Mouse (Mus musculus) myocyte (in vitro differentiated cells): ENCODE results near the gene Mfsd4b4. TPM values are rescaled to one million over a fixed set of nuclear protein-coding genes. Genes with fewer than 3 reads are reported as not detected.

Experiments
- H3K27me3 ChIP-seq: one replicate; pipeline ENCODE4 v1.6.1; 2011; ENCODE audit not compliant: control insufficient read depth, insufficient read depth, insufficient read length
- H3K36me3 ChIP-seq: one replicate; pipeline ENCODE4 v1.6.1; 2011; ENCODE audit not compliant: control insufficient read depth, insufficient read depth
- H3K4me2 ChIP-seq: one replicate; pipeline ENCODE4 v1.6.1; 2011; ENCODE audit warnings: low read depth, control low read depth
- H3K4me3 ChIP-seq: one replicate; pipeline ENCODE4 v1.5.1; 2011; ENCODE audit warnings: mild to moderate bottlenecking, control low read depth, moderate library complexity
- H3K79me2 ChIP-seq: one replicate; pipeline ENCODE4 v1.6.1; 2011; ENCODE audit not compliant: control insufficient read depth, insufficient read depth
- H3ac ChIP-seq: one replicate; pipeline ENCODE4 v1.6.1; 2011; ENCODE audit not compliant: control insufficient read depth, insufficient read length
- CEBPB ChIP-seq: IDR thresholded peaks from 2 replicates; pipeline ENCODE4 v1.6.1; 2011; ENCODE audit warnings: mild to moderate bottlenecking, moderate library complexity; ENCODE audit not compliant: poor library complexity, insufficient read depth, severe bottlenecking
- E2F4 ChIP-seq: IDR thresholded peaks from one replicate; pipeline ENCODE4 v1.6.1; 2011; ENCODE audit warnings: mild to moderate bottlenecking, control low read depth, moderate library complexity; ENCODE audit not compliant: insufficient read depth
- MAX ChIP-seq: IDR thresholded peaks from one replicate; pipeline ENCODE4 v1.6.1; 2011; ENCODE audit warnings: low read depth, mild to moderate bottlenecking, control low read depth
- MYOD1 ChIP-seq, 3 experiments: IDR thresholded peaks; one replicate each; pipeline ENCODE4 v1.6.1; 2011; ENCODE audit warnings: control low read depth in 2 of 3, low read depth in 2 of 3, mild to moderate bottlenecking in 2 of 3, moderate library complexity in 1 of 3; ENCODE audit not compliant: insufficient read length in 2 of 3, control insufficient read depth in 1 of 3
- MYOG ChIP-seq, 3 experiments: IDR thresholded peaks; one replicate each; pipeline ENCODE4 v1.6.1; 2011; ENCODE audit warnings: control low read depth in 2 of 3, low read depth in 2 of 3, mild to moderate bottlenecking in 2 of 3; ENCODE audit not compliant: insufficient read length in 2 of 3, control insufficient read depth in 1 of 3, insufficient read depth in 1 of 3
- POLR2A ChIP-seq: IDR thresholded peaks from one replicate; pipeline ENCODE4 v1.6.1; 2011; ENCODE audit warnings: low read depth, mild to moderate bottlenecking, control low read depth, moderate library complexity; ENCODE audit not compliant: insufficient read length
- POLR2AphosphoS2 ChIP-seq: IDR thresholded peaks from one replicate; pipeline ENCODE4 v1.6.1; 2011; ENCODE audit warnings: low read depth, control low read depth; ENCODE audit not compliant: insufficient read length
- REST ChIP-seq: IDR thresholded peaks from one replicate; pipeline ENCODE4 v1.6.1; 2011; ENCODE audit warnings: mild to moderate bottlenecking, control low read depth, moderate library complexity; ENCODE audit not compliant: insufficient read depth, insufficient read length
- SRF ChIP-seq: IDR thresholded peaks from one replicate; pipeline ENCODE4 v1.6.1; 2011; ENCODE audit warnings: low read depth; ENCODE audit not compliant: control insufficient read depth, insufficient read length
- TCF12 ChIP-seq: IDR thresholded peaks from one replicate; pipeline ENCODE4 v1.6.1; 2011; ENCODE audit warnings: mild to moderate bottlenecking, control low read depth; ENCODE audit not compliant: poor library complexity, insufficient read depth, severe bottlenecking
- TCF3 ChIP-seq: IDR thresholded peaks from one replicate; pipeline ENCODE4 v1.6.1; 2011; ENCODE audit warnings: low read depth, control low read depth; ENCODE audit not compliant: insufficient read length
- USF1 ChIP-seq: IDR thresholded peaks from one replicate; pipeline ENCODE4 v1.6.1; 2011; ENCODE audit warnings: low read depth, mild to moderate bottlenecking, control low read depth, moderate library complexity
- polyA plus RNA-seq: library from polyadenylated mRNA; unstranded; fragments of >200 nt; fragmentation: generic; extraction: Trizol; gene quantifications from one replicate; pipeline ENCODE4 v1.2.1, GENCODE M21; 2012; ENCODE audit warnings: missing spikeins

The Mfsd4b4 gene
- polyA plus RNA-seq, 1 experiment, result 1.1 TPM

DNA sequence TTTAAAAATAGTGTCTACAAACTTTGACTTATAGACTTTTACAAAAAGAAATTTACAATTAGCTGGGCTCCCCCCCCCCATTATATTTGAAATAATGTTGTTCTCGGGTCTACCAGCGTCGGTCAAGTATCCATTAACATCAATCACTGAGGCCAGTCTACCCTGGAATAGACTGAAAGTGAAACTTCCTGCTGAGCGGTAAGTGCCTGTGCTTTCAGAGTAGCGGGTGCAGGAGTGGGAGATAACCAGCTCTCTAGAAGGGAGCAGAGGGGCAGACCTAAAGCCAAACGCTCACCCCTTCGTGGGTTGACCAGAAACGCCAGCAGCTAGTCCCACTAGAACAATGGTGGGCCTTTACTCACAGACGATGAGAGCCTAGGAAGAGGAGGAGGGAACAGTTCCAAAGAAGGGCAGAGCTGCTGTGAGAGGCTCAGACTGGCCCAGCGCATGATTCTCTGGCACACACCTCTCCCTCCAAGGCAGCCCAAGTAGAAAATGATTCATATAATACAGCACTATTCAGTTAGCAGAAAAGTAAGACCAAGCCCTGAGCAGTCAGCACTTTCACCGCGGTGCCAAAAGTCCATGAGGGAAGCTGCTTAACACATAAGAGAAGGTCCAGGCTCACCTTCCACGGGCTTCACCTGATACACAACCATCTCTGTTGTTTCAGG lies 9.9 kb upstream of the Mfsd4b4 start:
- TF ChIP-seq POLR2A, result no peak
- no peak for TF ChIP-seq TCF12
- TF ChIP-seq MYOD1 (IDR thresholded peaks at IDR 0.05; ENCODE audit: control insufficient read depth in 1 of 3, insufficient read length in 2 of 3, low read depth in 2 of 3), result no peak
- TF ChIP-seq USF1, result no peak
- TF ChIP-seq E2F4, result no peak
- no peak for TF ChIP-seq TCF3
- TF ChIP-seq MYOG (IDR thresholded peaks at IDR 0.05; ENCODE audit: control insufficient read depth in 1 of 3, insufficient read depth in 1 of 3, insufficient read length in 2 of 3, low read depth in 2 of 3), result no peak
- no peak for TF ChIP-seq SRF
- no peak for TF ChIP-seq POLR2AphosphoS2
- no peak for TF ChIP-seq REST
- TF ChIP-seq MAX, result no peak
- no peak for TF ChIP-seq CEBPB
- no peaks in the 10 kb centered on the region for H3K27me3 ChIP-seq
- H3K36me3 ChIP-seq, result no peaks in the 10 kb centered on the region
- peak overlapping the region; percentile 46 for H3K4me2 ChIP-seq
- no peaks in the 10 kb centered on the region for H3K79me2 ChIP-seq
- no peak overlapping the region for H3ac ChIP-seq
- H3K4me3 ChIP-seq, result no peak overlapping the region

DNA sequence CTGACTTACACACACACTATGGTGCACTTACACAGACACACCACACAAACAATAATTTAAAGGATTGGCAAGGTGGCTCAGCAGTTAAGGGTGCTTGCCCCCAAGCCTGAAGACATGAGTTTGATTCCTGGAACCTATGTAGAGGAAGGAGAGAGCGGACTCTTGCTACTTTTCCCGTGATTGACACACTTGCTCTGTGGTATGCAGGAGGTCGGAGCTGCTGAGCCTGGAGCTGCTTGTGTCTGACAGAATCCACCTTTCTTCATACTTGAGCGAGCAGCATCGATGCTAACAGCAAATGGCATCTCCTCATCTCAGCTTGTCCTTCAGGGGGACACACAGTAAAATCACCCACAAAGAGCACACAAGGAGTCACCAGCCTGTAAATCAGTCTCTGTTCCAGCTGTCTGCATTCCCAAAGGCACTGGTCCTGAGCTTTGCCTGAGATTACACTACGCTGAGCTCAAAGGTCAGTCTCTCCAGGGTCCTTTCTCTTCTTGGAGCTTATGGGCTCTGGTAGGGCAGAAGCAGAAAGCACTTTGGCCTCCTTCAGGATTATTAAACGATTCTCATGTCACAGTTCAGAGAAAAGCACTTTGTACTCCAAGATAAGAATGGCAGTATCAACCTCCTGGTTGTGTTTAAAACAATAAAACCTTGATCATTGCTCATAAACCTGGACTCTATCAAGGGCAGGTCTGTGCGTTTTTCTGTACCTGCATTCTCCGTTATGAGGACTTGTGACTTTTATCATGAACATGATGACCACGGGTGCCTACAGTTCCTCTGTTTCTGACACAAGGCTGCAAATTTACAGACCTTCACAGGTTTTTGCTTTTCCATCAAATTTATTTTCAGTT lies 8.0 kb upstream of the Mfsd4b4 start:
- no peaks in the 10 kb centered on the region for H3K79me2 ChIP-seq
- no peak overlapping the region for H3K4me3 ChIP-seq
- TF ChIP-seq POLR2A, result no peak
- no peak for TF ChIP-seq TCF3
- no peak for TF ChIP-seq MAX
- TF ChIP-seq CEBPB, result no peak
- no peak for TF ChIP-seq SRF
- TF ChIP-seq USF1, result no peak
- TF ChIP-seq TCF12, result no peak
- TF ChIP-seq MYOG (IDR thresholded peaks at IDR 0.05; ENCODE audit: control insufficient read depth in 1 of 3, insufficient read depth in 1 of 3, insufficient read length in 2 of 3, low read depth in 2 of 3), result no peak
- TF ChIP-seq POLR2AphosphoS2, result no peak
- no peak for TF ChIP-seq E2F4
- TF ChIP-seq MYOD1 (IDR thresholded peaks at IDR 0.05; ENCODE audit: control insufficient read depth in 1 of 3, insufficient read length in 2 of 3, low read depth in 2 of 3), result no peak
- TF ChIP-seq REST, result no peak
- no peak overlapping the region for H3ac ChIP-seq
- no peaks in the 10 kb centered on the region for H3K36me3 ChIP-seq
- no peaks in the 10 kb centered on the region for H3K27me3 ChIP-seq
- no peak overlapping the region for H3K4me2 ChIP-seq

DNA sequence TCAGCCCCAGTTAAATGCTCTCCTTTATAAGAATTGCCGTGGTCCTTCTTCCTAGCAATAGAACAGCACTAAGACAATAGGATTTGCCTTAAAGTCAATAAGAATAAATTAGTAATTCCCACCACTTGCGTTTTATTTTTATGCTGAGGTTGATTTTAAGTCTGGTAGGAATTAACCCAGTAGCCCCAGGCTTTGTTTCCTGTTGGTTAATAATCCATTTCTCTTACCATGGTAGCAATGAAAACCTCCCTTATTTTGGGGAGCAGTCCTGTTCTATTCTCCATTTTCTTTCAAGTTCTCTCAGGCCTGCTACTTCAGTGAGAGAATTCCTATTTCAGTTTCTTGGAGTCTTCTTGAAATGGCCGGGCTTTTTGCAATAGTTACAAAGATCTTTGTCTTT lies 5.2 kb upstream of the Mfsd4b4 start:
- Histone ChIP-seq H3K79me2 (no peaks in the 10 kb centered on the region), H3K4me3 (no peak overlapping the region), H3K27me3 (no peaks in the 10 kb centered on the region), H3K36me3 (no peaks in the 10 kb centered on the region), H3ac (no peak overlapping the region), H3K4me2 (no peak overlapping the region)
- TF ChIP-seq MAX, result no peak
- TF ChIP-seq POLR2AphosphoS2, result no peak
- no peak for TF ChIP-seq TCF12
- no peak for TF ChIP-seq CEBPB
- no peak for TF ChIP-seq MYOD1 (IDR thresholded peaks at IDR 0.05; ENCODE audit: control insufficient read depth in 1 of 3, insufficient read length in 2 of 3, low read depth in 2 of 3)
- TF ChIP-seq E2F4, result no peak
- no peak for TF ChIP-seq POLR2A
- TF ChIP-seq MYOG (IDR thresholded peaks at IDR 0.05; ENCODE audit: control insufficient read depth in 1 of 3, insufficient read depth in 1 of 3, insufficient read length in 2 of 3, low read depth in 2 of 3), result no peak
- no peak for TF ChIP-seq REST
- TF ChIP-seq TCF3, result no peak
- no peak for TF ChIP-seq USF1
- TF ChIP-seq SRF, result no peak

DNA sequence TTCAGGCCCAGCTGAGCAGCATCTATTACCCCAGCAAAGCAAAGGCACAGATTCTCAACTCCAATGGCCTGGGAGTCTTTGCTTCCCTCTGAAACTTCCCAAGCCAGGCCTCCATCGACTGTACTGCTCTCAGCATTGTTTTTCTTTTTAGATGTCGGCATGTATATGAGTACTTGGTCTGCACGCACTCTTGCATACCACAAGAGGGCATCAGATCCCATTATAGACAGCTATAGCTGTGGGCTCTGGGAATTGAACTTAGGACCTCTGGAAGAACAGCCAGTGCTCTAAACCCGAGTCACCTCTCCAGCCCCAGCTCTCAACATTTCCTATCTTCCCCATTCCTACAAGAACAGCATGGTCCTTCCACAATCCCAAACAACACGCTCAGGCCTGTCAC lies 2.5 kb downstream of the Mfsd4b4 start:
- TF ChIP-seq CEBPB, result no peak
- TF ChIP-seq E2F4, result no peak
- TF ChIP-seq REST, result no peak
- no peak for TF ChIP-seq USF1
- no peak for TF ChIP-seq POLR2A
- no peak for TF ChIP-seq SRF
- TF ChIP-seq POLR2AphosphoS2, result no peak
- TF ChIP-seq MYOG (IDR thresholded peaks at IDR 0.05; ENCODE audit: control insufficient read depth in 1 of 3, insufficient read depth in 1 of 3, insufficient read length in 2 of 3, low read depth in 2 of 3), result no peak
- TF ChIP-seq MAX, result no peak
- TF ChIP-seq MYOD1 (IDR thresholded peaks at IDR 0.05; ENCODE audit: control insufficient read depth in 1 of 3, insufficient read length in 2 of 3, low read depth in 2 of 3), result no peak
- no peak for TF ChIP-seq TCF3
- TF ChIP-seq TCF12, result no peak
- Histone ChIP-seq H3K36me3 (no peaks in the 10 kb centered on the region), H3ac (no peak overlapping the region), H3K79me2 (no peaks in the 10 kb centered on the region), H3K4me3 (no peak overlapping the region), H3K4me2 (no peak overlapping the region), H3K27me3 (no peaks in the 10 kb centered on the region)
